Mouse (Mus musculus) ES-CJ7 (cell line): ENCODE measurements at regions not wholly inside any gene's neighbourhood (a gene's known extent, or its start where the extent isn't known, plus 50 kb on each side); places are given as distances from the start of the nearest gene placed in this dataset.

Source experiments
- DNase-seq: peaks from one replicate; pipeline ENCODE4 v3.0.0; 2011; ENCODE audit warnings: low read depth, low spot score

DNA sequence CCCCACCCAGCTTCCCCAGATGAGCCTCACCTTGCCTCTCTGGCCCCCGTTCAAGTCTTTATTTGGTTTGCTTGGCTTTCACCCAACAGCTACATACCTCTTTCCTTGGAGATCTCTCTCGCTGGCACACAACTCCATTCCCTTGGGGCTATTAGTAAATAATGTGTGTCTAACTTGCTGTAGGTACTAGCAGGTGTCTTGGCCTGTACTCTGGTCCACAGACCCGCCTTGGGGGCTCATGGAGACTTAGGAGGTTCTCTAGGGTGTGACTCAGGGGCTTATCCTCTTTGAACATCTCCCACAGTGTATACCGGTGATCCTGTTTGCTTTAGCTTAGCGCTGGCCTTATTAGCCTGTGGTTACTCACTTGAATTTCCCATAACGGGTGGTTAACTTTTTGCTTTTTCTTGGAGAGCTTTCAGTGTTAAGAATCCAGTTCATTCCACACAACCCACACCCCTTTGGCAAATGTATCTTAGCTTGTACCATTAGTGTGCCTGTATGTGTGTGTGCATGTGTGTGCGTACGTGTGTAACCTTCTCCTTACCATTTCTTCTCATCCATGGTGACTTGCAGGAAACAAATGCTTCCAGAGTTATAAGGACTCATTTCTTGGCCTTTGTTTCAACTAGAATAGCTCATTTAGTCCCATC, 67.3 kb upstream of the Map4k3 start:
- no peak for DNase-seq

DNA sequence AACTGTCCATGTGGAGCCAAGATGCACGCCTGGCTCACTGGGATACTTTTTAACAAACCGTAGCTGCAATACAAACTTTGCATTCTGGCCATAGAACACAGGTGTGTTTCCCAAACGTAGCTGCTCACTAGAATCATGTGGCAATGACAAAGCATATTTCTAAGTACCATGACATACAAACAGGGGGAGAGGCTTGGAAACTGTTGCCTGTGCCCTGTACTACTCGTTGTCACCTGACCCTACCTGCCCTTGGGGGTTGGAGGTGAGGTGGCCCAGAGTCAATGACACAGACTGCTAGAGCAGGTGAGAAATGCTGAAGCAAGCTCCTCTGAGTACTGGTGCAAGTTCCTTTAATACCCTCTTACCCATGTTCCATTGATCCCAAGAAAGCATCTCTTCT, 64.3 kb upstream of the Map4k3 start:
- no peak for DNase-seq

DNA sequence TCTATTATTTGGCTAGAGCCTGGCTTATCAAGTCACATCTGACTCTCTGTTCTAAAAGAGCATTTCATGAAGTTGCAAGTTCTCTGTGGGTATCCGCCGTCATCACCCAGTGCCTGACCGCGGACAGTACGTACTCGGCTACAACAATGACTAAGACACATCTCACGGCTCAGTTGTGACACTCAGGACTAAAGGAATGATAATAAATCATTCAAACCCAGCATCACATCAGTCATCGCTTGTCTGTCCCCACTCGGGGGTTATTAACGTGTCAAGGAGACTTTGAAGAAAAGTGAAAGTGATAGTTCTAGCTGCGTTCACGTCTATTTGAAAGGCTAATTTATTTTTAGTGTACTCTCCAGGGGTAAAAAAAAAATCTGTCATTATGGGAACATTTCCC, 61.4 kb upstream of the Map4k3 start:
- no peak for DNase-seq

DNA sequence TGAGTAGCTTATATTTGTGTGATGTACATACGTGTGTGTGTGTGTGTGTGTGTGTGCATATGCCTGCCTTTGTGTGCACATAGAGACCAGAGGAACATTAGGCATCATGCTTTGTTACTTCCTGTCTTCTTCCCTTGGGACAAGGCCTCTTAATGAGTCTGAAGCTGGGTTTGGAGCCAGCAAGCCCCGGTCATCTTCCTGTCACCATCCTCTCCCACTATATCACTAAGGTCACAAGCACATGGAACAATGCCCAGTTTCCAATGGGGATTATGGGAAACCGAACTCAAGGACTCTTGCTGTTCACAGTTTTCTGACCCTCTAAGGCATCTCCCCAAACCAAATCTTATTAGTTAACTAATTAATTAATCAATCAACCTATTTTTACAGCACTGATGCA, 60.7 kb upstream of the Map4k3 start:
- DNase-seq, result no peak

DNA sequence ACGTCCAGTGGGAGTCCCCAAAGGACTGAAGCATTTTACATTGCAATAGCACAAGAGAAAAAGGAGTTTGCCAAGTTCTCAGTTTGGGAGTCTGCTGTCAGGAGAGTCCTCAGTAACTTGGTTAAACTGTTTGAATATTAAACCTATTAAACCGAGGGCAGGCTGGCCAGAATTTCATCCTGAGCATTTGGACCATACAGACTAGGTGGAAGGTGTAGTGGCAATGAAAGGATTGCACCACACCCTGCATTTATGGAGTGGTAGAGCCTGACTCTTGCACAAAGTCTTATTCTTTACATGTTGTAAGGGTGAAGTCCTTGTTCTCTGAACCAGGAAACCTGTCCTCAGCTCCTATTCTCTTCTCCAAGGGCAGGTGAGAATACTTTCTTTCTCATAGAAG, 58.6 kb upstream of the Map4k3 start:
- DNase-seq, result no peak

GRCm38 (mm10) chr17:80786061-80786851, 58.0 kb upstream of the Map4k3 start:
- DNase-seq, result peak; percentile 81

GRCm38 (mm10) chr17:80785476-80785875, 57.2 kb upstream of the Map4k3 start:
- peak; percentile 82 for DNase-seq

- no peak for DNase-seq
These were observed 56.8 kb upstream of the Map4k3 start for GRCm38 (mm10) chr17:80785049-80785448.

DNA sequence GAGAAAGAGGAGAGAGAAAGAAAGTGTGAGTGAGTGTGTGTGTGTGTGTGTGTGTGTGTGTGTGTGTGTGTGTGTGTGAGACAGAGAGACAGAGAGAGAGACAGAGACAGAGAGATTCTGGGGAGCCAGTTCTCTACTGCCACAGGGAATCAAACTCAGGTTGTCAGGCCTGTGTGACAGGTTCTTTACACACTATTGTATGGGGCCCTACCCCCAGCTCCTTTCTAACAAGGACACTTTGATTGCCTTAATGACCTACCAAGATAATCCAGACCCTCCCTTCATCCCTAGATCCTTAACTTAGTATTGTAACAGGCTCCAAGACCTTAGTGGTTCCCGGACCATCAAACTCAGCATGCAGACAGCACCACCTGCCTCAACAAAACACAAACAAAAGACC, 53.9 kb upstream of the Map4k3 start:
- no peak for DNase-seq

GRCm38 (mm10) chr17:80781621-80782020, 53.3 kb upstream of the Map4k3 start:
- DNase-seq, result no peak

- no peak for DNase-seq
These were observed 52.0 kb upstream of the Map4k3 start for GRCm38 (mm10) chr17:80780303-80780702.

GRCm38 (mm10) chr17:80779782-80780181, 51.5 kb upstream of the Map4k3 start:
- DNase-seq, result no peak
